Mouse (Mus musculus): Measurements from ENCODE around the gene Rab26. TPM values are rescaled to one million over a fixed set of nuclear protein-coding genes. Genes with fewer than 3 reads are reported as not detected.

Rab26 gene
- total and polyA plus RNA-seq, 3 experiments: 0.36 to 1.3 (median 0.40) TPM

DNA sequence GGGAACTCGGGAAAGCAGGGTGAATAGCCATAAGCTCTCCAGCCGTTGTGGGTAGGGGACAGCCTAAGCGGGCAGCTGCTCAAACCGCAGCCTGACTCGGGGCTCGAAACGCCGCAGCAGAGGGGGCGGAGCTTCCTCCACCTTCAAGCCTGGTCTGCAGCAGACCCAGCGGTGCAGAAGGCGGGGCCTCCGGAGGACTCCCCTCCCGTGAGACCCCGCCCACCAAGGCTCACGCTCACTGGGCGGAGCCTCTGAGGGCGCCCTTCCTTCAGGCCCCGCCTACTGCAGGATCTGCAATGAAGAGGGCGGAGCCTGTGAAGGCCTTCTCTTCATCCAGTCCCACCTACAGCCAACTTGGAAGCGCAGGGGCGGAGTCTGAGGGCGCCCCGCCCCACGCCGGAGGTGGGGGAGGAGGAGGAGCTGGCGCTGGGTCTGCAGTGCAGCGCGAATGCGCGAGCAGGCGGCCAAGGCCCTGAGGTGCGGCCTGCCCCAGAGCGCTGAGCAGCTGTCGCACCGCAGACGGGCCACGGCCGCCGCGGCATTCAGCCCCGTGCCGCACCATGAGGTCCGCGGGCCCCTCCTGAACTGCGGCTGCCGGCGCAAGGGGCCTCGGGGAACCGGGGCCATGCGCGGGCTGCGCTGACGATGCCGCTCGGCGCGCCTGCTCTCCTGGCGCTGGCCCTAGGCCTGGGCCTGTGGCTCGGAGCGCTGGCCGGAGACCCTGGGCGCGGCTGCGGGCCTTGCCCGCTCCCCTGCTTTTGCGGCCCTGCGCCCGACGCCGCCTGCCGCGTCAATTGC, 15.8 kb upstream of the Rab26 start, which contains the start of gene Pkd1:
Pkd1 (plus strand) TSS at position 217 of the 798 bp plus-strand sequence.
- Histone ChIP-seq H3K4me2 (ENCODE audit: insufficient read depth, low read depth, poor library complexity, severe bottlenecking) (peak within 1 kb of the TSS; percentile 67), H3K79me2 (replicated peaks; ENCODE audit: control insufficient read depth, extremely low read depth, insufficient read depth, poor library complexity, severe bottlenecking) (0 out of 2 replicates have a peak, but pooled peaks cover 8% of the 10 kb centered on the region), H3K9me3 (replicated peaks; ENCODE audit: low read length) (no peaks in the 10 kb centered on the region), H3K4me3 (replicated peaks in 1 of 3; ENCODE audit: low read depth in 2 of 3, low read length in 2 of 3, poor library complexity in 1 of 3) (peak within 1 kb of the TSS; percentile 61 to 96 (median 94)), H3K27me3 (replicated peaks) (no peaks in the 10 kb centered on the region), H3K9ac (ENCODE audit: insufficient read depth, low read depth) (peak within 1 kb of the TSS; percentile 95), H3K36me3 (replicated peaks in 1 of 2; ENCODE audit: control insufficient read depth in 1 of 2, insufficient read depth in 1 of 2, low read length in 1 of 2) (peaks cover 0 to 2% of the 10 kb centered on the region in 2 experiments), H3K27ac (ENCODE audit: insufficient read depth, low read depth) (peak within 1 kb of the TSS; percentile 79), H3K4me1 (ENCODE audit: control insufficient read depth in 1 of 2, insufficient read depth in 2 of 2) (peaks cover 0 to 39% of the 10 kb centered on the region in 2 experiments; a peak in 2 of 4 replicates)
- DNase-seq (ENCODE audit: extremely low read depth): peak; percentile 99
- dilution Hi-C loops (cut with MboI; ENCODE audit: extremely low pct_ligation_motif_present, extremely low pct_unique_long_range_greater_than_20kb, low sequenced_read_pairs) (no loop called here), in situ Hi-C loops (cut with MboI; ENCODE audit: low pct_ligation_motif_present, low pct_unique_long_range_greater_than_20kb, low sequenced_read_pairs) (loop anchor here (5.0 kb wide), 1 partner anchor 92 kb away; no protein-coding TSS in a partner anchor)
- TF ChIP-seq MAX (IDR thresholded peaks at IDR 0.05; ENCODE audit: low read length) (no peak; the same call in 1 of the 2 replicates), CHD1 (IDR thresholded peaks at IDR 0.05; ENCODE audit: low read depth, low read length) (no peak), RCOR1 (conservative IDR thresholded peaks at IDR 0.05; ENCODE audit: low read depth, low read length) (no peak), JUN (IDR thresholded peaks at IDR 0.05; ENCODE audit: insufficient read depth, low read depth, low read length) (no peak), KAT2A (IDR thresholded peaks at IDR 0.05; ENCODE audit: insufficient replicate concordance, low read length) (0 out of 2 replicates have a peak, but pooled peaks have one; percentile 50), USF1 (IDR thresholded peaks at IDR 0.05; ENCODE audit: low read depth, low read length) (no peak), ELF1 (IDR thresholded peaks at IDR 0.05; ENCODE audit: low read depth, low read length) (peak; percentile 38; the same call in 1 of the 2 replicates), TCF12 (IDR thresholded peaks at IDR 0.05; ENCODE audit: low read depth, low read length) (no peak; the same call in 1 of the 2 replicates), TBP (conservative IDR thresholded peaks at IDR 0.05; ENCODE audit: low read depth, low read length) (no peak), POLR2A (IDR thresholded peaks at IDR 0.05; ENCODE audit: low read depth, low read length) (peak; percentile 98), SIN3A (IDR thresholded peaks at IDR 0.05; ENCODE audit: low read length) (peak; percentile 55; the same call in 1 of the 2 replicates), ZNF384 (IDR thresholded peaks at IDR 0.05; ENCODE audit: low read depth, low read length) (no peak), JUND (conservative IDR thresholded peaks at IDR 0.05; ENCODE audit: low read depth, low read length) (no peak), MAFK (IDR thresholded peaks at IDR 0.05; ENCODE audit: insufficient replicate concordance, low read length) (no peak), POLR2AphosphoS2 (IDR thresholded peaks at IDR 0.05; ENCODE audit: low read depth, low read length) (peak; percentile 85), SMC3 (IDR thresholded peaks at IDR 0.05; ENCODE audit: low read depth, low read length) (no peak), ETS1 (conservative IDR thresholded peaks at IDR 0.05; ENCODE audit: low read depth, low read length) (no peak), ZKSCAN1 (IDR thresholded peaks at IDR 0.05; ENCODE audit: borderline replicate concordance, low read depth, low read length) (no peak), UBTF (IDR thresholded peaks at IDR 0.05; ENCODE audit: low read depth, low read length) (peak; percentile 79), ZMIZ1 (IDR thresholded peaks at IDR 0.05; ENCODE audit: low read depth, low read length) (peak; percentile 96), NELFE (IDR thresholded peaks at IDR 0.05; ENCODE audit: low read depth, low read length) (peak; percentile 93), BHLHE40 (IDR thresholded peaks at IDR 0.05; ENCODE audit: low read depth, low read length) (peak; percentile 37), USF2 (conservative IDR thresholded peaks at IDR 0.05; ENCODE audit: low read depth, low read length) (no peak), RAD21 (IDR thresholded peaks at IDR 0.05; ENCODE audit: low read depth, low read length) (no peak), CTCF (conservative IDR thresholded peaks at IDR 0.05 in 1 of 2, IDR thresholded peaks at IDR 0.05 in 1 of 2; ENCODE audit: low read depth in 2 of 2, low read length in 2 of 2) (no peak), MEF2A (IDR thresholded peaks at IDR 0.05; ENCODE audit: borderline replicate concordance, low read depth, low read length) (0 out of 2 replicates have a peak, but pooled peaks have one; percentile 20), HCFC1 (IDR thresholded peaks at IDR 0.05; ENCODE audit: low read depth, low read length) (peak; percentile 46), CHD2 (IDR thresholded peaks at IDR 0.05; ENCODE audit: low read length) (no peak), MYC (IDR thresholded peaks at IDR 0.05; ENCODE audit: low read depth, low read length) (no peak), NRF1 (IDR thresholded peaks at IDR 0.05; ENCODE audit: low read depth, low read length) (peak; percentile 77), IRF4 (IDR thresholded peaks at IDR 0.05; ENCODE audit: low read depth, low read length) (peak; percentile 38; the same call in 1 of the 2 replicates), GABPA (IDR thresholded peaks at IDR 0.05; ENCODE audit: insufficient replicate concordance, low read depth, low read length) (no peak)
